Mouse (Mus musculus) bone marrow macrophage, adult 2 months (primary cell): ENCODE results near the gene Mrps16. TPM values are rescaled to one million over a fixed set of nuclear protein-coding genes. Genes with fewer than 3 reads are reported as not detected.

Experiments used
- H3K27ac ChIP-seq: 2 replicates; pipeline ENCODE4 v1.5.1; 2012; ENCODE audit warnings: low read depth, low read length; ENCODE audit not compliant: insufficient read depth
- H3K4me1 ChIP-seq: 2 replicates; pipeline ENCODE4 v1.6.1; 2012; ENCODE audit warnings: low read length; ENCODE audit not compliant: control insufficient read depth, insufficient read depth
- H3K4me3 ChIP-seq: 2 replicates; pipeline ENCODE4 v1.5.1; 2012; ENCODE audit warnings: mild to moderate bottlenecking, low read length, moderate library complexity; ENCODE audit not compliant: insufficient read depth
- CTCF ChIP-seq: IDR thresholded peaks from 2 replicates; pipeline ENCODE4 v1.5.1; 2012; ENCODE audit warnings: low read depth, mild to moderate bottlenecking, low read length, moderate library complexity
- POLR2A ChIP-seq: IDR thresholded peaks from 2 replicates; pipeline ENCODE4 v1.6.1; 2012; ENCODE audit warnings: mild to moderate bottlenecking, low read depth, low read length, borderline replicate concordance
- polyA plus RNA-seq: library from polyadenylated mRNA; stranded (reverse); fragments of >200 nt; gene quantifications from 2 replicates; pipeline ENCODE4 v1.2.4, GENCODE M21; 2012; ENCODE audit not compliant: missing spikeins, insufficient read depth, insufficient read length

Mrps16 gene
- polyA plus RNA-seq: 37.0 and 37.5 TPM in 2 replicates

GRCm38 (mm10) chr14:20393205-20393913 is at the start of gene Mrps16:
Mrps16 (minus strand) TSS chr14:20393634.
- H3K4me1 ChIP-seq: peaks cover 7% of the 10 kb centered on the region
- peak within 1 kb of the TSS; percentile 79 for H3K4me3 ChIP-seq
- peak within 1 kb of the TSS; percentile 71 for H3K27ac ChIP-seq
- TF ChIP-seq POLR2A (no peak), CTCF (peak; percentile 44)

DNA sequence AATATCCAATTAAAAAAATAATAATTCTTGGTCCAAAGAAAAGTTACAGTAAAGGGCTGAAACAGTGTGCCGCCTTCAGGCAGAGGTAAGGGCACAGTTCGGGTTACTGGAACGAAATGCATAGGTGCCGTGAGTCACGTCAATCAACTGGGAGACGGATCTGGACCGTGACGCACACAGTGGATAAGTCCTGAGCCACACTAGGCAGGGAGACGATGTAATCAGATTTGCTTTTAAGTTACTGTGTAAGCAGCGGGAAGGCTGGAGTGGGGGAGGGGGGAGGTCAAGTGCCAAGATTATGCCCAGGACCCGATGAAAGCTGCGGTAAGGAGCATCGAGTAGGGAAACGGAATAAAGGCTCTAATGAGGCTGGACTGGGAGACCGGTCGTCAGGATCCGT is 48.8 kb upstream of the Mrps16 start:
- TF ChIP-seq POLR2A (no peak), CTCF (no peak)

DNA sequence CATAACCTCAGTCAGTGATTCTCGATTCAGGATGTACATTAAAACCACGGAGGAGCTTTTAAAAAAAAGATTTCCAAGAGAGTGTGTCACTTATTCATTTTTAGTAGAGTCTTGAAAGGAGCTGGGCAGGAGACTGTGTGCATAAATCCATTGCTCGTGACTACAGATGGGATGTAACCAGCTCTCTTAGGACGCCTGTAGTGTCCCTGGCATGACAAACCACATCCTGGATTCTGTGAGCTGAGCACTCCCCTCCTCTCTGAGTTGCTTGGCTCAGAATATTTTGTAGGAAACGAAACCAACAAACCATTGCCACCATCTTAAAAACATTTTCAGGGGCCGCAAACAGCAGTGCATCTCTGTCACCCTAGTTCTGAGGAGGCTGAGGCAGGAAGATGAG is 43.5 kb upstream of the Mrps16 start:
- H3K4me1 ChIP-seq: no peaks in the 10 kb centered on the region
- TF ChIP-seq POLR2A (no peak), CTCF (no peak)
- H3K27ac ChIP-seq: no peak overlapping the region
- no peak overlapping the region for H3K4me3 ChIP-seq

More for the DNA sequence above, 48.8 kb upstream of the Mrps16 start:
- Histone ChIP-seq H3K27ac (no peak overlapping the region), H3K4me1 (no peaks in the 10 kb centered on the region), H3K4me3 (no peak overlapping the region)

DNA sequence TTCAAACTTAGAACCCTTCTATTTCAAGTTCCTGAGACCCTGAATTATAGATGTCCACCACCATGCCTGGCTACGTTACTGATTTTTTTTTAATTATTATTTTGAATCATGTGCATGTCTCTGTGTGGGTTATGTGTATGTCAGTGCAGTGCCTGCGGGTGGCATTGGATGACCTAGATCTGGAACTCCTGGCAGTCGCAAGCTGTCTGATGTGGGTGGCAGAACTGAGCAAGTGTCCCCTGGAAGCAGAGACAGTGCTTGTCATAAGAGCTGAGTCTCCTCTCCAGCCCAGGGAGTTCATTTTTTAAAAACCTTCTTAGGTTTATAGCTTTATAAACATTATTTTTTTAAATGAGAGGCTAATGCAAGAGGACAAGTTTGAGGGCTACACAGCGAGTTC is 39.0 kb upstream of the Mrps16 start:
- TF ChIP-seq POLR2A: no peak
- no peak for TF ChIP-seq CTCF
- H3K27ac ChIP-seq: no peak overlapping the region
- no peak overlapping the region for H3K4me3 ChIP-seq
- H3K4me1 ChIP-seq: no peaks in the 10 kb centered on the region

DNA sequence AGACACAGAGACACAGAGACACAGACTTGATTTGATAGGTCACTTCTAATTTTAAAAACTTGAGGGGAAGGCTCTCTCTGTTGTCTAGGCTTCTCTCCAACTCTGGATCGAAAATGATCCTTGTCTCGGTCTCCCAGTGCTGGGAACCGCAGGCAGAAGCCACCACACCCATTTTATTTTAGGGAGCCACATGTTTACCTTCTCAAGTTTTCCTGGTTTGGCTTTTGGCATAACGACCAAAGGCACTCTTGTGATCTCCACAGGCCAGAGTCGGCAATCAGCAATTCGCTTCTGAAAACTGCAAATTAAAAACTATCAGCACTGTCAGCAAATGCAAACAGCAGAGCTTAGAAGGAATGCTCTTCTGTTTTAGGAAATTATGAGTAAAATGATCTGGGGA is 38.3 kb upstream of the Mrps16 start:
- Histone ChIP-seq H3K4me3 (no peak overlapping the region), H3K27ac (no peak overlapping the region), H3K4me1 (no peaks in the 10 kb centered on the region)
- TF ChIP-seq POLR2A: no peak
- TF ChIP-seq CTCF: no peak

GRCm38 (mm10) chr14:20429833-20430232 is 36.4 kb upstream of the Mrps16 start:
- TF ChIP-seq POLR2A (no peak), CTCF (no peak)
- Histone ChIP-seq H3K27ac (no peak overlapping the region), H3K4me1 (no peaks in the 10 kb centered on the region), H3K4me3 (no peak overlapping the region)

DNA sequence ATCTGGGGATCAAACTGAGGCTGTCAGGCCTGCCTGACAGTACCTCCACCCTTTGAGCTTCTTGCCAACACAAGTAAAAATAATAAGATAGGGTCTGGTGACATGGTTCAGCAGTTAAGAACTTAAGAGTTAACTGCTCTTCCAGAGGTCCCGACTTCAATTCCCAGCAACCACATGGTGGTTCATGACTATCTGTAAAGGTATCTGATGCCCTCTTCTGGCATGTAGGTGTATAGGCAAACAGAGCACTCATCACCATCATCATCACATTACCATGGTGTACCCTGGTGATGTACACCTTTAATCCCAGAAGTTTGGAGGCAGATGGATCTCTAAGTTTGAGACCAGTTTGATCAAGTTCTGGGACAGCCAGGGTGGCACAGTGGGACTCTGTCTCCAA is 35.2 kb upstream of the Mrps16 start:
- H3K4me3 ChIP-seq: no peak overlapping the region
- no peak for TF ChIP-seq POLR2A
- no peak for TF ChIP-seq CTCF
- no peaks in the 10 kb centered on the region for H3K4me1 ChIP-seq
- H3K27ac ChIP-seq: no peak overlapping the region

DNA sequence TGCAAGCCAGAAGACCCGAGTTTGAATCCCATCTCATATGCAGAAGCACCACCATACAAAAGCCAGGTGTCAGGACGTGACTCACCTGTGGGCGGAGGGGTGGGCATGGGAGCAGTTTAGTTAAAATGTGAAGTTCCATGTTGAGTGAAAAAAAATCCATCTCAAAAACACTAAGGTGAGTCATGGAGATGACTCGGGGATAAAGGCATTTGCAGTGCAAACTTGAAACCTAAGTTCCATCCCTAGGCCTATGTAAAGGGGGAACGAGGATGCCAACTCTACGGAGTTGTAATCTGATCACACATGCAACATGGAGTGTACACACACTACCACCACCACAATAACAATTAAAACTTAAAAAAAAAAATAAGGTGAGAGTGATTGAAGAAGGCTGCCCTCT is 29.6 kb upstream of the Mrps16 start:
- Histone ChIP-seq H3K27ac (no peak overlapping the region), H3K4me1 (peaks cover 9% of the 10 kb centered on the region)
- no peak for TF ChIP-seq CTCF
- no peak for TF ChIP-seq POLR2A

DNA sequence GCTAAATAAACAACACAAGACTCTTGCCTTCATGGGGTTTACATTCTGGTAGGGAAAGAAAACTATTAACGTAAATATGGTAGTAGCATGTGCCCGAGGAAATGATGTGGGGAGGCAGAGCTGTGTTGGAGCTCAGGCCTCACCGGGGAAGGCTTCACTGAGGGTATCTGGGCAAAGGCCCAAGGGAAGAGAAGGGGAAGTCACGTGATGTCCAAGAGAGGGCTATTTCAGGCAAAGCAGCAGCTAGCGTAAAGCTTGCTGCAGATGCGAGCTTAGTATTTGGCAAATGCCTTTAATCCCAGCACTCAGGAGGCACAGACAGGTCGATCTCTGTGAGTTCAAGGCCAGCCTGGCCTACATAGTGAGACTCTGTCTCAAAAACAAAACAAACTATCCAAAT is 28.8 kb upstream of the Mrps16 start:
- H3K27ac ChIP-seq: no peak overlapping the region
- no peak for TF ChIP-seq POLR2A
- H3K4me3 ChIP-seq: no peak overlapping the region
- peaks cover 9% of the 10 kb centered on the region for H3K4me1 ChIP-seq

More for the DNA sequence above, 29.6 kb upstream of the Mrps16 start:
- no peak overlapping the region for H3K4me3 ChIP-seq

DNA sequence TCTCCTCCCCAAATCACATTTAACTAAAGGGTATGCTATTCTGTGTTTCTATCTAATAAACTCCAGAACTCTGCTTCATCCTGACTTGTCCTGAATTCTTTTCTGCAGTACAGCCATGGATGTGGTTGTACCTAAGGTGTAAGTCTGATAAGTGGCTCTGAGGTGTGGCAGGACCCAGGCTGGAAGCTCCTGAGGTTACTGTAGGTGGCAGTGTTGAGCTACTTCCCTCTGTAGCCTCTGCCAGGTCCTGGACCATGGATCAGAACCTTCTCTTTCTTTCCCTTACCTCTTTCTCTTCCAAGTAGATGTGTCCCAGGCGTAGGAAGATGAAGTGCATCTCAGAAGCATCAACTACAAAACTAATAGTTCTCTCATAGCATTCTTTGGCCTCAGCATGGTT is 6.6 kb upstream of the Mrps16 start:
- TF ChIP-seq POLR2A (no peak), CTCF (peak; percentile 35; the same call in 1 of the 2 replicates)
- Histone ChIP-seq H3K27ac (no peak overlapping the region), H3K4me1 (no peaks in the 10 kb centered on the region), H3K4me3 (no peak overlapping the region)
